Mouse (Mus musculus): ENCODE results near the gene Cadps. TPM values are rescaled to one million over a fixed set of nuclear protein-coding genes. Genes with fewer than 3 reads are reported as not detected.

The Cadps gene
- polyA plus RNA-seq, 1 experiment from 2014 or later = 0.21 TPM

DNA sequence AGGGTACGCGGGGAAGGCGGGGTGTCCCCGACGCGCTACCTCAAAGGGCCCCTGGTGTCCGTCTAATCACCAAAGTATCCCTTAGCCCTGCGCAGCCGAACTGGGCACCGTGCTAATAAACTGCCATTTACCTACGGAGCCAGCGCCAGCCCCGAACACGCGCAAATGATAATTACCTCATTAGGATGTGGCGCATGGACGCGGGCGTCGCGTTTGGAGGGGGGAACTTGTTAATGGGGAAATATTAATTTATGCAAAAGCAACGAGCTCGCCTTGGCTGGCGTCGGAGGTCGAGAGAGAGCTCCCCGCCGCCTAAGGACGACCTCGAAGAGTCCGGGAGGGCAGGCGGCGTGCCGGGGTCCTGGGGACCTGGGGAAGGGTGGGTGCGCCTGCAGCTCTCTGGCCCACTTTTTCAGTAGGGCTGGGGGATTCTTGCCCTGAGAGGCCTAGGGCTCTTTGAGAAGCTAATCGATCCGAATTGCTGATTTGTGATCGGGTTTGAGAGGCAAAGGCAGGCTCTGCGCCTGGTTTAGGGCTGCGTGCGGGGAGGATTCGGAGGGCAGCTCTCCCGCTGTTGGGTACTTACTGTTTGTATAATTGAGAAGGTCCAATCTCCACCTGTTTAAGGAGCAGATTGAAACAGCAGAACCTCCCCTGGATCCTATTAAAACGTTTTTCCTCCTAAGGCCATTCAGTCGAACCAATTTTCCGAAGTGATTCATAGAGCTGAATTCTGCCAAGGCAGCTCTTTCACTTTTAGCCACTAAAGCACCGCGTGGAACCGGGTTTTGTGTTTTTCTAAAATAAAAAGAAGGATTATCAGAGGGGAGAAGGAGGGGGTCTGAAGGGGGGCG is 476.6 kb downstream of the Cadps start:
- Histone ChIP-seq H3K9ac (no peak overlapping the region), H3K27ac (ENCODE audit: low read depth) (no peak overlapping the region), H3K36me3 (ENCODE audit: insufficient read depth) (no peaks in the 10 kb centered on the region), H3K4me2 (peak overlapping the region; percentile 46), H3K9me3 (ENCODE audit: low read depth, low read length) (no peaks in the 10 kb centered on the region), H3K4me3 (ENCODE audit: low read depth, low read length) (peak overlapping the region; percentile 16), H3K4me1 (ENCODE audit: insufficient read depth) (no peaks in the 10 kb centered on the region), H3K27me3 (ENCODE audit: insufficient read depth, low read length) (peaks cover 100% of the 10 kb centered on the region)
- ATAC-seq (ENCODE audit: insufficient read depth) = no peak
- no peak for TF ChIP-seq CTCF (IDR thresholded peaks at IDR 0.05; ENCODE audit: low read depth)
- DNase-seq = no peak
- under 1% methylated on average over 50 of the region's 50 CpGs for WGBS

DNA sequence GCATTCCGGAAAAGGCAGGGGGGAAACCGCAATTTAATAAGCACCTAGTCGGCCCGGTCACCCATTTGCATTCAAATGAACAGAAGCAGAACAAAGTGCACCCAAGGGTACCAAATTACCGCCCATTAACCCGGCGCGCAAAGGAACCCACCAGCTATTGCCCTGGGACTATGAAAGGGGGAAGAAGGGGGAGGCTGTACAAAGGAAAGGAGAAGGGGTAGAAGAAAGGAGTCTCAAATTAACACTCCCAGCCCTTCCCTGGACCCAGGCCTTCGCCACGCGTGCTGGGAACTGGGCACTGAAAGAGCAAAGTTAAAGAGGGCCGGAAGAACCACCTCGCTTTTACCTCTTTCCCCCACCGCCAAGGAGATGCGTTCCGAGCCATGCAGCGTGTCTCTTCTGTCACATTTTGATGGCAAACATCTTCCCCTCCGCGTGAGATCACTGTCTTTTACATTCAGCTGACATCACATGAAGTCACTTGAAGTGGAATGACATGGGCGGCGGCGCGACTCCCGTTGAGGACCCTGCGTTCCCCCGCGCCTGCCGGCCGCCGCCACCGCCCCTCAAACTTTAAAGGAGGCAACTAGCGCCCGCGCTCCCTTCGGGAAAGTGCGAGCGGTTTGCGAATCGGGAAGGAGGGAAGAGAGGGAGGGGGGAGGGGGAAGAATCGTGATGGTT is 477.5 kb downstream of the Cadps start:
- ATAC-seq (ENCODE audit: insufficient read depth) (no peak), DNase-seq (no peak)
- Histone ChIP-seq H3K36me3 (ENCODE audit: insufficient read depth) (no peaks in the 10 kb centered on the region), H3K4me3 (ENCODE audit: low read depth, low read length) (peak overlapping the region; percentile 16; the same call in 1 of the 2 replicates), H3K27ac (ENCODE audit: low read depth) (no peak overlapping the region), H3K9me3 (ENCODE audit: low read depth, low read length) (no peaks in the 10 kb centered on the region), H3K9ac (no peak overlapping the region), H3K27me3 (ENCODE audit: insufficient read depth, low read length) (peaks cover 100% of the 10 kb centered on the region), H3K4me1 (ENCODE audit: insufficient read depth) (no peaks in the 10 kb centered on the region), H3K4me2 (0 out of 2 replicates have a peak overlapping the region, but pooled peaks have one; percentile 35)
- no peak for TF ChIP-seq CTCF (IDR thresholded peaks at IDR 0.05; ENCODE audit: low read depth)
- WGBS = under 1% methylated on average over 40 of the region's 40 CpGs

DNA sequence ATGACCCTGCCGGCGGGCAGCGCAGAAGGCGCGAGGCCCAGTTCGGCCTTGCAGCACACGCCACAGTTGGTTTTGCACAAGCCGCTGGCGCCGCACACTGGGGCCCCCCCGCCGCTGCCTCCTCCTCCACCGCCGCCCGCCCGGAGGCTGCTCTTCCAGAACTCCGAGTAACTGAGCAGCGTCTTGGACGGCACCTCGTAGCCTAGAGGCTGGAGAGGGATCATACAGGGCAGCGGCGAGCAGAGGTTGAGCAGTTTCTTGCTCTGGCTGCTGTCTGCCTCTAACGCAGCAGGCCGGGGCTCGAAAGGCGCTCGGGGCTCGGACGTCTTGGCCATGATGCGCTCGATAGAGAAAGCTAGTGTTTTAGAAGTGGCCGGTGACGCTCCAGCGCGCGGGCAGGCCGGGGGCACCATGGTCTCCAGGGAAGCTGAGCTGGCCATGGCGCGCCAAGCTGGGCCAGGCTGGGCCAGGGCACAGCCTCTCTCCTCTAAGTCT is 478.1 kb downstream of the Cadps start:
- under 1% methylated on average over 39 of the region's 39 CpGs for WGBS
- DNase-seq (no peak), ATAC-seq (ENCODE audit: insufficient read depth) (no peak)
- Histone ChIP-seq H3K9me3 (ENCODE audit: low read depth, low read length) (no peaks in the 10 kb centered on the region), H3K27me3 (ENCODE audit: insufficient read depth, low read length) (peaks cover 100% of the 10 kb centered on the region), H3K4me3 (ENCODE audit: low read depth, low read length) (0 out of 2 replicates have a peak overlapping the region, but pooled peaks have one; percentile 15), H3K27ac (ENCODE audit: low read depth) (no peak overlapping the region), H3K4me1 (ENCODE audit: insufficient read depth) (no peaks in the 10 kb centered on the region), H3K9ac (no peak overlapping the region), H3K4me2 (peak overlapping the region; percentile 35; the same call in 1 of the 2 replicates), H3K36me3 (ENCODE audit: insufficient read depth) (no peaks in the 10 kb centered on the region)
- no peak for TF ChIP-seq CTCF (IDR thresholded peaks at IDR 0.05; ENCODE audit: low read depth)

DNA sequence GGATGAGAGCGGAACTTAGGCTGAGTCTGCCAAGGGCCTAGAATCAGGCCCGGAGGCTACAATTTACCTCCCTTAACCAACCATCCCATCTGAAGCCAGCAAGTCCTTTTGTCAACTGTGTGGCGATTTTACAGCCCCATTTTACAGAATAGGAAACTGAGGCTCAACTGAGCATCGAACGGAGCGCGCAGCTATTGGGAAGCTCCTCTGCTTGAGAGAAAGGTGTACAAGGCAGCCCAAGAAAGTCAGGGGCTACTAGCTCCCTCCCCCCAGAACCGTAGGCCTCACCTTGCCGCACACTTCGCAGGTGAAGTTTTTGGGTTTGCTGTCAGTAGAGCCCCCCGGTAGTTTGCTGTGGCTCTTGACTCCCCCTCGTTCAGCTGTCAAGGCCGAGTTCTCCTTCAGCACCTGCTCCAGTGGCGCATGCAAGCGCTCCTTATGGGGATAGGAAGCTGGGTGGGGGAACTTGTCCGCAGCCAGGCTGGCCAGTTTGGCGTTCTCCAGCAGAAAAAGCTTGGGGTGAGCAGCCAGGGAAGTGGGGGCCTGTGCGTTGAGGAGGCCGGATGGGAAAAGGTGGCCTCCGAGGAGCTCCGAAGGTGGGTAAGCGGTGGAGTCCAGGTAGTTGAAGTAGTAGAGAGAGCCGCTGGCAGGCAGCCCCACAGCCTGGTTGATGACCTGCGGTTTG is 478.7 kb downstream of the Cadps start:
- WGBS = 3% methylated on average over 24 of the region's 24 CpGs
- TF ChIP-seq CTCF (IDR thresholded peaks at IDR 0.05; ENCODE audit: low read depth) = no peak
- ATAC-seq (ENCODE audit: insufficient read depth) (no peak), DNase-seq (no peak)
- H3K36me3 ChIP-seq (ENCODE audit: insufficient read depth) = no peaks in the 10 kb centered on the region
- H3K4me2 ChIP-seq = peak overlapping the region; percentile 35; the same call in 1 of the 2 replicates
- 0 out of 2 replicates have a peak overlapping the region, but pooled peaks have one; percentile 15 for H3K4me3 ChIP-seq (ENCODE audit: low read depth, low read length)
- no peaks in the 10 kb centered on the region for H3K4me1 ChIP-seq (ENCODE audit: insufficient read depth)
- H3K9ac ChIP-seq = no peak overlapping the region
- peaks cover 99% of the 10 kb centered on the region for H3K27me3 ChIP-seq (ENCODE audit: insufficient read depth, low read length)
- no peaks in the 10 kb centered on the region for H3K9me3 ChIP-seq (ENCODE audit: low read depth, low read length)
- H3K27ac ChIP-seq (ENCODE audit: low read depth) = no peak overlapping the region

DNA sequence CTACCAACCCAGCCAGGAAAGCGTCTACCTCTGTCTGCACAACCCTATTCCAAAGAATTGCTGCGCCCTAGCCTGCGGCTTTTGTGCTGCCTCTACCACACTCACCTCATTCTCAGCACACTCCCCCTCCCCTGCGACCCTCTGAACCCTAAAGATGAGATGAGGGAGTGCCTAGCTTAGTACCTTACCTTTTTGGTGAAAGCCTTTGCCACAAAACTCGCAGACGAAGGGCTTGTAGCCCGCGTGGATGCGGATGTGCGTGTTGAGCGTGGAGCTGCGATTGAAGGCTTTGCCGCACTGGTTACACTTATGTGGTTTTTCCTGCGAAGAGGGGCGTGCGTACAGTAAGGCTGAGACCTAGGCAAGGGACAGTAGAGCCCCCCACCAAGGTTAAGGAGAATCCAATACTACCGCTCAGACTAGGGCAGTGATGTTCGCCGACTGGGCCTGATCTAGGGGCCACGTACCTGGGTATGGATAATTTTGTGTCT is 479.4 kb downstream of the Cadps start:
- no peaks in the 10 kb centered on the region for H3K4me1 ChIP-seq (ENCODE audit: insufficient read depth)
- ATAC-seq (ENCODE audit: insufficient read depth) = no peak
- H3K9me3 ChIP-seq (ENCODE audit: low read depth, low read length) = no peaks in the 10 kb centered on the region
- H3K4me2 ChIP-seq = no peak overlapping the region
- H3K4me3 ChIP-seq (ENCODE audit: low read depth, low read length) = no peak overlapping the region
- H3K27ac ChIP-seq (ENCODE audit: low read depth) = no peak overlapping the region
- no peak overlapping the region for H3K9ac ChIP-seq
- TF ChIP-seq CTCF (IDR thresholded peaks at IDR 0.05; ENCODE audit: low read depth) = no peak
- H3K27me3 ChIP-seq (ENCODE audit: insufficient read depth, low read length) = peaks cover 99% of the 10 kb centered on the region
- no peak for DNase-seq
- no peaks in the 10 kb centered on the region for H3K36me3 ChIP-seq (ENCODE audit: insufficient read depth)
- 2% methylated on average over 20 of the region's 20 CpGs for WGBS

DNA sequence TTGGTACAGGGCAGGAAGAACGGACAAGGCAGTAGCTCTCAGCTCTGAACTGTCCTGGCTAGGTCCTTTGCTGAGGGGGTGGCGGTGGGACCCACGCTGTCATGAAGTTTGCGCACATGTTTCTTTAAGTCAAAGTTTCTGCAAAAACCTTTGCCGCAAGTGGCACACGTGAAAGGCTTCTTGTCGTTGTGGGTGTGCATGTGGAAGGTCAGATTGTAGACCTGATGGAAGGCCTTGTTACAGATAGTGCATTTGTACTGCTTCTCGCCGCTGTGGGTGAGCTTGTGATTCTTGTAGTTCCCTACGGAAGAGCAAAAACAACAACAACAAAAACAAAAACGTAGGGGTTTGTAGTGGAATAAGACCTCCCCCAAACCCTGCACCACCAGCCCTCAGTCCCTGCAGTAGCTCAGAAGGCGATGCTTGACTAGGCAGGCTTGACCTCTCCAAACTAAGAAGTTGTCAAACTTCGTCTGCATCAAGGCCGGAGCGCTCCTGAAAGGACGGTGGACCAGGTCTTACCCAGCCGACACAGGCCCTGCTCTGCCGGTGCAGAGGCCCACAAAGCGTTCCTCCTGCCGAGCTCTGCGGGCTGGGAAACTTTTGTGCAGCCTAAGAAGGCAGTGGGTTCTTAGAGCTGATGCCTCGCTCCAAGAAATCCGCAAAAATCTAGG is 480.3 kb downstream of the Cadps start:
- H3K9me3 ChIP-seq (ENCODE audit: low read depth, low read length) = no peaks in the 10 kb centered on the region
- H3K4me3 ChIP-seq (ENCODE audit: low read depth, low read length) = no peak overlapping the region
- H3K9ac ChIP-seq = no peak overlapping the region
- no peaks in the 10 kb centered on the region for H3K4me1 ChIP-seq (ENCODE audit: insufficient read depth)
- ATAC-seq (ENCODE audit: insufficient read depth) (no peak), DNase-seq (no peak)
- 2% methylated on average over 23 of the region's 23 CpGs for WGBS
- no peak for TF ChIP-seq CTCF (IDR thresholded peaks at IDR 0.05; ENCODE audit: low read depth)
- no peaks in the 10 kb centered on the region for H3K36me3 ChIP-seq (ENCODE audit: insufficient read depth)
- H3K27ac ChIP-seq (ENCODE audit: low read depth) = no peak overlapping the region
- H3K27me3 ChIP-seq (ENCODE audit: insufficient read depth, low read length) = peaks cover 99% of the 10 kb centered on the region
- H3K4me2 ChIP-seq = no peak overlapping the region
